In genomic region chr9:71805646-71806421, GRCm38 (mm10) we compare ENCODE assay signal across 14 mouse cellular contexts. TPM values are rescaled to one million over a fixed set of nuclear protein-coding genes. Genes with fewer than 3 reads are reported as not detected.
A peak's percentile ranks its signal among the peaks of the same experiment; 100 is the strongest.
DNase-seq lines count a peak whose midpoint lies in the region; ATAC-seq and TF ChIP-seq lines count a peak whose summit lies in the region.
"Had no signal": no experiment of that assay in that cellular context is flagged by ENCODE, and none has a peak within 500 bp of the region (broad histone marks: within the 10 kb centered on the region; RNA-seq: fewer than 3 reads in every experiment).

No protein-coding gene starts in this region.

- H3K9me3 ChIP-seq in kidney, embryonic 16.5 days (ENCODE audit: low read length) = no peaks in the 10 kb centered on the region
- H3K9me3 ChIP-seq in neural tube, embryonic 15.5 days (replicated peaks) = no peaks in the 10 kb centered on the region
- no peaks in the 10 kb centered on the region for H3K9me3 ChIP-seq in heart, embryonic 12.5 days (replicated peaks)
- H3K9me3 ChIP-seq: embryonic facial prominence, embryonic 12.5 days; limb, embryonic 15.5 days; midbrain, embryonic 12.5 days had no signal

- no peak overlapping the region for H3K4me2 ChIP-seq in kidney, embryonic 16.5 days (replicated peaks; ENCODE audit: low read depth, low read length)
- H3K4me2 ChIP-seq in neural tube, embryonic 15.5 days = no peak overlapping the region
- H3K4me2 ChIP-seq in heart, embryonic 12.5 days = no peak overlapping the region
- H3K4me2 ChIP-seq: embryonic facial prominence, embryonic 12.5 days; heart, embryonic 11.5 days; limb, embryonic 15.5 days; midbrain, embryonic 12.5 days had no signal

- H3K27me3 ChIP-seq in kidney, adult 2 months (replicated peaks; ENCODE audit: control insufficient read depth, insufficient read depth, low read length) = no peaks in the 10 kb centered on the region
- no peaks in the 10 kb centered on the region for H3K27me3 ChIP-seq in kidney, embryonic 16.5 days (ENCODE audit: insufficient read depth, low read length)
- no peaks in the 10 kb centered on the region for H3K27me3 ChIP-seq in neural tube, embryonic 15.5 days (replicated peaks)
- 0 out of 2 replicates have a peak, but pooled peaks cover 4% of the 10 kb centered on the region for H3K27me3 ChIP-seq in heart, embryonic 12.5 days (replicated peaks)
- H3K27me3 ChIP-seq: embryonic facial prominence, embryonic 12.5 days; limb, embryonic 15.5 days had no signal

- H3K36me3 ChIP-seq in kidney, adult 2 months (ENCODE audit: control insufficient read depth, insufficient read depth, low read length) = no peaks in the 10 kb centered on the region
- H3K36me3 ChIP-seq in kidney, embryonic 16.5 days (ENCODE audit: insufficient read depth, low read length) = no peaks in the 10 kb centered on the region
- no peaks in the 10 kb centered on the region for H3K36me3 ChIP-seq in neural tube, embryonic 15.5 days
- H3K36me3 ChIP-seq in heart, embryonic 12.5 days = no peaks in the 10 kb centered on the region
- H3K36me3 ChIP-seq: embryonic facial prominence, embryonic 12.5 days; limb, embryonic 15.5 days; midbrain, embryonic 12.5 days had no signal

- peak overlapping the region; percentile 42 for H3K27ac ChIP-seq in kidney, adult 2 months (ENCODE audit: insufficient read depth, low read depth, low read length)
- H3K27ac ChIP-seq in kidney, embryonic 16.5 days (ENCODE audit: low read length) = no peak overlapping the region
- no peak overlapping the region for H3K27ac ChIP-seq in neural tube, embryonic 15.5 days (replicated peaks)
- no peak overlapping the region for H3K27ac ChIP-seq in heart, embryonic 12.5 days (ENCODE audit: poor library complexity, severe bottlenecking)
- H3K27ac ChIP-seq: embryonic facial prominence, embryonic 12.5 days; layer of hippocampus, adult 2 months; limb, embryonic 15.5 days; midbrain, embryonic 12.5 days had no signal

- TF ChIP-seq POLR2A in kidney, adult 2 months (IDR thresholded peaks at IDR 0.05; ENCODE audit: low read depth, low read length) = no peak

- no peak for ATAC-seq in kidney, embryonic 16.5 days (ENCODE audit: low FRiP score, low TSS enrichment)
- ATAC-seq in neural tube, embryonic 15.5 days (ENCODE audit: low FRiP score) = no peak
- ATAC-seq in heart, embryonic 12.5 days (ENCODE audit: insufficient number of reproducible peaks, low FRiP score) = no peak
- ATAC-seq: inflammation-experienced regulatory T-cells, adult 6 months had no signal

- no peak overlapping the region for H3K4me3 ChIP-seq in kidney, adult 2 months (ENCODE audit: insufficient read depth, low read depth, low read length)
- H3K4me3 ChIP-seq in kidney, embryonic 16.5 days (ENCODE audit: low read length) = no peak overlapping the region
- H3K4me3 ChIP-seq in neural tube, embryonic 15.5 days (replicated peaks) = no peak overlapping the region
- no peak overlapping the region for H3K4me3 ChIP-seq in heart, embryonic 12.5 days
- H3K4me3 ChIP-seq: embryonic facial prominence, embryonic 12.5 days; layer of hippocampus, adult 2 months; limb, embryonic 15.5 days; midbrain, embryonic 12.5 days had no signal

- TF ChIP-seq CTCF in kidney, adult 2 months (conservative IDR thresholded peaks at IDR 0.05; ENCODE audit: insufficient read depth, insufficient read length, low read depth, low read length) = no peak

- H3K9ac ChIP-seq in kidney, embryonic 16.5 days (replicated peaks; ENCODE audit: low read length) = no peak overlapping the region
- H3K9ac ChIP-seq in neural tube, embryonic 15.5 days (replicated peaks) = no peak overlapping the region
- no peak overlapping the region for H3K9ac ChIP-seq in heart, embryonic 12.5 days
- H3K9ac ChIP-seq: limb, embryonic 15.5 days; midbrain, embryonic 12.5 days had no signal

- DNase-seq in embryo, embryonic 10 days (ENCODE audit: low spot score) = peak; percentile 56
- no peak for DNase-seq in embryo, embryonic 11 days
- DNase-seq in kidney, adult 2 months = no peak
- DNase-seq in neural tube, embryonic 10.5 days (ENCODE audit: extremely low spot score, low spot score) = peak; percentile 23
- DNase-seq in spleen, postnatal 14 days (ENCODE audit: low spot score in 2 of 2) = no peak

- H3K4me1 ChIP-seq in kidney, adult 2 months (ENCODE audit: control insufficient read depth, insufficient read depth, low read length) = no peaks in the 10 kb centered on the region
- H3K4me1 ChIP-seq in kidney, embryonic 16.5 days (ENCODE audit: insufficient read depth, low read length) = peaks cover 11% of the 10 kb centered on the region; the same call in 1 of the 2 replicates
- H3K4me1 ChIP-seq in neural tube, embryonic 15.5 days = no peaks in the 10 kb centered on the region
- H3K4me1 ChIP-seq in heart, embryonic 12.5 days (replicated peaks) = peaks cover 21% of the 10 kb centered on the region
- H3K4me1 ChIP-seq: embryonic facial prominence, embryonic 12.5 days; midbrain, embryonic 12.5 days had no signal

- WGBS in kidney, adult 2 months = 71% methylated on average over 6 of the region's 6 CpGs
- WGBS in kidney, embryonic 16.5 days = 49% methylated on average over 6 of the region's 6 CpGs
- 77% methylated on average over 6 of the region's 6 CpGs for WGBS in neural tube, embryonic 15.5 days
- 63% methylated on average over 6 of the region's 6 CpGs for WGBS in heart, embryonic 12.5 days

RNA-seq across cellular contexts. Expression of gene Cgnl1, which starts 34.4 kb away (rescaled TPM):
- 86.3 and 105 TPM in 2 replicates for polyA plus RNA-seq in kidney, adult 2 months (2012; rRNA removed)
- polyA plus RNA-seq in kidney, embryonic 16.5 days (2015; fragmentation: Nextera tagmentation; extraction: Ambion mirVana) = 30.9 and 33.2 TPM in 2 replicates
- 6.9 and 8.0 TPM in 2 replicates for polyA plus RNA-seq in neural tube, embryonic 15.5 days (2015; fragmentation: Nextera tagmentation; extraction: Ambion mirVana)
- 54.6 and 57.2 TPM in 2 replicates for polyA plus RNA-seq in heart, embryonic 12.5 days (2016; fragmentation: Nextera tagmentation; extraction: Ambion mirVana)
- polyA plus RNA-seq: inflammation-experienced regulatory T-cells, adult 6 months had no signal

Comparison
In these comparisons a context has a peak if more than half of its experiments do, and no peak if none do; other contexts are left out.
1. DNase-seq: peak in embryo, embryonic 10 days (single experiment) and neural tube, embryonic 10.5 days (single experiment); none in embryo, embryonic 11 days (single experiment), kidney, adult 2 months (single experiment) and spleen, postnatal 14 days (0 of 2).